Mouse (Mus musculus) MEL (cell line): ENCODE data around the gene Adgrf5.

Source experiments
- CHD1 ChIP-seq: IDR thresholded peaks from 2 replicates; pipeline ENCODE4 v1.6.1; 2012; ENCODE audit warnings: low read depth, mild to moderate bottlenecking, inconsistent platforms, low read length, improper control_type of control experiment
- CHD2 ChIP-seq: IDR thresholded peaks from 2 replicates; pipeline ENCODE4 v1.6.1; 2011; ENCODE audit warnings: low read length, improper control_type of control experiment
- CTCF ChIP-seq, 3 experiments: IDR thresholded peaks in 2 of 3; conservative IDR thresholded peaks in 1 of 3; 2 replicates each; pipeline ENCODE4 v1.5.1; 2011 to 2012; ENCODE audit warnings: low read length in 3 of 3, low read depth in 2 of 3, mild to moderate bottlenecking in 2 of 3, improper control_type of control experiment in 1 of 3, inconsistent platforms in 1 of 3, mixed read lengths in 1 of 3, moderate library complexity in 1 of 3; ENCODE audit not compliant: control insufficient read depth in 1 of 3, insufficient read depth in 1 of 3, poor library complexity in 1 of 3, severe bottlenecking in 1 of 3
- E2F4 ChIP-seq: IDR thresholded peaks from 2 replicates; pipeline ENCODE4 v1.6.1; 2011; ENCODE audit warnings: low read depth, low read length, improper control_type of control experiment, borderline replicate concordance
- HCFC1 ChIP-seq: IDR thresholded peaks from 2 replicates; pipeline ENCODE4 v1.6.1; 2012; ENCODE audit warnings: low read depth, mild to moderate bottlenecking, inconsistent platforms, low read length, improper control_type of control experiment, moderate library complexity
- MAX ChIP-seq: IDR thresholded peaks from 2 replicates; pipeline ENCODE4 v1.6.1; 2011; ENCODE audit warnings: low read length, improper control_type of control experiment
- MYC ChIP-seq: IDR thresholded peaks from 2 replicates; pipeline ENCODE4 v1.6.1; 2011; ENCODE audit warnings: low read depth, mild to moderate bottlenecking, low read length, improper control_type of control experiment, moderate library complexity
- POLR2A ChIP-seq, 2 experiments: IDR thresholded peaks; 2 replicates each; pipeline ENCODE4 v1.6.1; 2011 to 2012; ENCODE audit warnings: low read length in 2 of 2, mild to moderate bottlenecking in 2 of 2, control low read depth in 1 of 2, improper control_type of control experiment in 1 of 2, low read depth in 1 of 2, moderate library complexity in 1 of 2; ENCODE audit not compliant: control insufficient read depth in 1 of 2, insufficient read depth in 1 of 2, poor library complexity in 1 of 2
- POLR2AphosphoS5 ChIP-seq: IDR thresholded peaks from 2 replicates; pipeline ENCODE4 v1.6.1; 2012; ENCODE audit warnings: low read depth, borderline replicate concordance, mild to moderate bottlenecking, inconsistent platforms, low read length, moderate library complexity, mixed read lengths
- USF1 ChIP-seq: IDR thresholded peaks from 2 replicates; pipeline ENCODE4 v1.6.1; 2014; ENCODE audit warnings: low read depth, mild to moderate bottlenecking, inconsistent platforms, low read length, improper control_type of control experiment, moderate library complexity
- ZMIZ1 ChIP-seq: IDR thresholded peaks from 2 replicates; pipeline ENCODE4 v1.6.1; 2012; ENCODE audit warnings: low read depth, mild to moderate bottlenecking, inconsistent platforms, low read length, improper control_type of control experiment, moderate library complexity
- ZNF384 ChIP-seq: IDR thresholded peaks from 2 replicates; pipeline ENCODE4 v1.6.1; 2012; ENCODE audit warnings: low read depth, mild to moderate bottlenecking, inconsistent platforms, low read length, improper control_type of control experiment

GRCm38 (mm10) chr17:43431692-43432091 is 71.4 kb downstream of the Adgrf5 start:
- no peak for TF ChIP-seq CTCF (IDR thresholded peaks at IDR 0.05 in 2 of 3, conservative IDR thresholded peaks at IDR 0.05 in 1 of 3; ENCODE audit: control insufficient read depth in 1 of 3, insufficient read depth in 1 of 3, low read depth in 2 of 3, low read length in 3 of 3, poor library complexity in 1 of 3, severe bottlenecking in 1 of 3)
- no peak for TF ChIP-seq USF1
- TF ChIP-seq MAX: no peak
- TF ChIP-seq POLR2A (IDR thresholded peaks at IDR 0.05; ENCODE audit: control insufficient read depth in 1 of 2, insufficient read depth in 1 of 2, low read depth in 1 of 2, low read length in 2 of 2, poor library complexity in 1 of 2): no peak
- no peak for TF ChIP-seq POLR2AphosphoS5
- no peak for TF ChIP-seq CHD1
- no peak for TF ChIP-seq ZMIZ1
- no peak for TF ChIP-seq MYC
- no peak for TF ChIP-seq HCFC1
- no peak for TF ChIP-seq E2F4
- no peak for TF ChIP-seq ZNF384
- TF ChIP-seq CHD2: no peak
